Mouse (Mus musculus) MEL (cell line): ENCODE data around the gene Gm20388. TPM values are rescaled to one million over a fixed set of nuclear protein-coding genes. Genes with fewer than 3 reads are reported as not detected.

Source experiments
- DNase-seq: peaks from one replicate; pipeline ENCODE4 v3.0.0; 2011; ENCODE audit warnings: low read depth, low spot score
- H3K27ac ChIP-seq: 2 replicates; pipeline ENCODE4 v1.5.1; 2012; ENCODE audit warnings: low read depth, mild to moderate bottlenecking, control low read depth, low read length, moderate library complexity; ENCODE audit not compliant: control insufficient read depth
- H3K27me3 ChIP-seq, 2 experiments: fragments of 150-350 bp in 1 of 2; sonication (generic) in 1 of 2; 2 replicates each; pipeline ENCODE4 v1.6.1; 2012; ENCODE audit warnings: low read length in 2 of 2, mild to moderate bottlenecking in 2 of 2, improper control_type of control experiment in 1 of 2, moderate library complexity in 1 of 2; ENCODE audit not compliant: insufficient read depth in 2 of 2, control insufficient read depth in 1 of 2
- H3K36me3 ChIP-seq, 2 experiments: 2 replicates each; pipeline ENCODE4 v1.6.1; 2012 to 2014; ENCODE audit warnings: low read length in 2 of 2, improper control_type of control experiment in 1 of 2, inconsistent platforms in 1 of 2, mild to moderate bottlenecking in 1 of 2; ENCODE audit not compliant: insufficient read depth in 2 of 2, control insufficient read depth in 1 of 2
- H3K4me1 ChIP-seq, 2 experiments: fragments of 150-350 bp in 1 of 2; sonication (generic) in 1 of 2; 2 replicates each; pipeline ENCODE4 v1.6.1; 2012; ENCODE audit warnings: low read length in 2 of 2, improper control_type of control experiment in 1 of 2, mild to moderate bottlenecking in 1 of 2; ENCODE audit not compliant: insufficient read depth in 2 of 2, control insufficient read depth in 1 of 2
- H3K4me3 ChIP-seq, 2 experiments: fragments of 150-350 bp in 1 of 2; sonication (generic) in 1 of 2; 2 replicates each; pipeline ENCODE4 v1.5.1; 2012; ENCODE audit warnings: low read depth in 2 of 2, low read length in 2 of 2, mild to moderate bottlenecking in 2 of 2, moderate library complexity in 2 of 2, control low read depth in 1 of 2, improper control_type of control experiment in 1 of 2; ENCODE audit not compliant: control insufficient read depth in 1 of 2, insufficient read depth in 1 of 2
- H3K79me2 ChIP-seq: 2 replicates; pipeline ENCODE4 v1.6.1; 2012; ENCODE audit warnings: mild to moderate bottlenecking, low read length, moderate library complexity; ENCODE audit not compliant: control insufficient read depth, poor library complexity, insufficient read depth
- H3K9ac ChIP-seq: 2 replicates; pipeline ENCODE4 v1.6.1; 2012; ENCODE audit warnings: low read depth, mild to moderate bottlenecking, control low read depth, low read length, moderate library complexity; ENCODE audit not compliant: control insufficient read depth, poor library complexity, severe bottlenecking
- H3K9me3 ChIP-seq: fragments of 150-350 bp; sonication (generic); replicated peaks from 2 replicates; pipeline ENCODE4 v1.6.1; 2012; ENCODE audit warnings: mild to moderate bottlenecking, low read length, improper control_type of control experiment, moderate library complexity; ENCODE audit not compliant: insufficient read depth
- BHLHE40 ChIP-seq: IDR thresholded peaks from 2 replicates; pipeline ENCODE4 v1.6.1; 2012; ENCODE audit warnings: low read depth, mild to moderate bottlenecking, inconsistent platforms, low read length, improper control_type of control experiment, borderline replicate concordance
- CHD1 ChIP-seq: IDR thresholded peaks from 2 replicates; pipeline ENCODE4 v1.6.1; 2012; ENCODE audit warnings: low read depth, mild to moderate bottlenecking, inconsistent platforms, low read length, improper control_type of control experiment
- CHD2 ChIP-seq: IDR thresholded peaks from 2 replicates; pipeline ENCODE4 v1.6.1; 2011; ENCODE audit warnings: low read length, improper control_type of control experiment
- CTCF ChIP-seq, 3 experiments: IDR thresholded peaks in 2 of 3; conservative IDR thresholded peaks in 1 of 3; 2 replicates each; pipeline ENCODE4 v1.5.1; 2011 to 2012; ENCODE audit warnings: low read length in 3 of 3, low read depth in 2 of 3, mild to moderate bottlenecking in 2 of 3, improper control_type of control experiment in 1 of 3, inconsistent platforms in 1 of 3, mixed read lengths in 1 of 3, moderate library complexity in 1 of 3; ENCODE audit not compliant: control insufficient read depth in 1 of 3, insufficient read depth in 1 of 3, poor library complexity in 1 of 3, severe bottlenecking in 1 of 3
- E2F4 ChIP-seq: IDR thresholded peaks from 2 replicates; pipeline ENCODE4 v1.6.1; 2011; ENCODE audit warnings: low read depth, low read length, improper control_type of control experiment, borderline replicate concordance
- ELF1 ChIP-seq: IDR thresholded peaks from 2 replicates; pipeline ENCODE4 v1.6.1; 2014; ENCODE audit warnings: low read depth, mild to moderate bottlenecking, inconsistent platforms, low read length, improper control_type of control experiment, moderate library complexity
- EP300 ChIP-seq, 2 experiments: IDR thresholded peaks; 2 replicates each; pipeline ENCODE4 v1.6.1; 2011; ENCODE audit warnings: improper control_type of control experiment in 2 of 2, low read length in 2 of 2, low read depth in 1 of 2, mild to moderate bottlenecking in 1 of 2
- ETS1 ChIP-seq: IDR thresholded peaks from 2 replicates; pipeline ENCODE4 v1.6.1; 2012; ENCODE audit warnings: low read depth, mild to moderate bottlenecking, inconsistent platforms, low read length, improper control_type of control experiment, moderate library complexity
- GABPA ChIP-seq: IDR thresholded peaks from 2 replicates; pipeline ENCODE4 v1.6.1; 2012; ENCODE audit warnings: low read depth, mild to moderate bottlenecking, inconsistent platforms, low read length, improper control_type of control experiment, moderate library complexity
- GATA1 ChIP-seq: IDR thresholded peaks from 2 replicates; pipeline ENCODE4 v1.6.1; 2011; ENCODE audit warnings: low read depth, low read length, improper control_type of control experiment
- HCFC1 ChIP-seq: IDR thresholded peaks from 2 replicates; pipeline ENCODE4 v1.6.1; 2012; ENCODE audit warnings: low read depth, mild to moderate bottlenecking, inconsistent platforms, low read length, improper control_type of control experiment, moderate library complexity
- KAT2A ChIP-seq: conservative IDR thresholded peaks from 2 replicates; pipeline ENCODE4 v1.6.1; 2012; ENCODE audit warnings: low read depth, low read length, improper control_type of control experiment, inconsistent platforms
- MAFK ChIP-seq: IDR thresholded peaks from 2 replicates; pipeline ENCODE4 v1.6.1; 2011; ENCODE audit warnings: low read depth, mild to moderate bottlenecking, low read length, improper control_type of control experiment, borderline replicate concordance
- MAZ ChIP-seq: IDR thresholded peaks from 2 replicates; pipeline ENCODE4 v1.6.1; 2012; ENCODE audit warnings: low read depth, mild to moderate bottlenecking, inconsistent platforms, low read length, improper control_type of control experiment
- MEF2A ChIP-seq: IDR thresholded peaks from 2 replicates; pipeline ENCODE4 v1.6.1; 2014; ENCODE audit warnings: low read depth, mild to moderate bottlenecking, inconsistent platforms, low read length, improper control_type of control experiment; ENCODE audit not compliant: poor library complexity, insufficient replicate concordance, severe bottlenecking; ENCODE audit errors: extremely low read depth
- MYB ChIP-seq: IDR thresholded peaks from 2 replicates; pipeline ENCODE4 v1.6.1; 2011; ENCODE audit warnings: mild to moderate bottlenecking, low read depth, low read length, improper control_type of control experiment
- NRF1 ChIP-seq: IDR thresholded peaks from 2 replicates; pipeline ENCODE4 v1.6.1; 2014; ENCODE audit warnings: low read depth, mild to moderate bottlenecking, inconsistent platforms, low read length, improper control_type of control experiment, moderate library complexity; ENCODE audit not compliant: poor library complexity, insufficient read depth, severe bottlenecking
- POLR2A ChIP-seq, 2 experiments: IDR thresholded peaks; 2 replicates each; pipeline ENCODE4 v1.6.1; 2011 to 2012; ENCODE audit warnings: low read length in 2 of 2, mild to moderate bottlenecking in 2 of 2, control low read depth in 1 of 2, improper control_type of control experiment in 1 of 2, low read depth in 1 of 2, moderate library complexity in 1 of 2; ENCODE audit not compliant: control insufficient read depth in 1 of 2, insufficient read depth in 1 of 2, poor library complexity in 1 of 2
- POLR2AphosphoS2 ChIP-seq: IDR thresholded peaks from 2 replicates; pipeline ENCODE4 v1.6.1; 2011; ENCODE audit warnings: low read length, improper control_type of control experiment
- POLR2AphosphoS5 ChIP-seq: IDR thresholded peaks from 2 replicates; pipeline ENCODE4 v1.6.1; 2012; ENCODE audit warnings: low read depth, borderline replicate concordance, mild to moderate bottlenecking, inconsistent platforms, low read length, moderate library complexity, mixed read lengths
- RAD21 ChIP-seq: IDR thresholded peaks from 2 replicates; pipeline ENCODE4 v1.6.1; 2011; ENCODE audit warnings: mild to moderate bottlenecking, low read depth, low read length, improper control_type of control experiment
- RCOR1 ChIP-seq: IDR thresholded peaks from 2 replicates; pipeline ENCODE4 v1.6.1; 2012; ENCODE audit warnings: low read depth, mild to moderate bottlenecking, inconsistent platforms, low read length, improper control_type of control experiment
- SIN3A ChIP-seq: IDR thresholded peaks from 2 replicates; pipeline ENCODE4 v1.6.1; 2012; ENCODE audit warnings: low read length, improper control_type of control experiment, inconsistent platforms
- TAL1 ChIP-seq: IDR thresholded peaks from 2 replicates; pipeline ENCODE4 v1.6.1; 2012; ENCODE audit warnings: mild to moderate bottlenecking, inconsistent platforms, low read length, moderate library complexity, mixed read lengths
- TBP ChIP-seq: IDR thresholded peaks from 2 replicates; pipeline ENCODE4 v1.8.0; 2011; ENCODE audit warnings: low read depth, low read length, improper control_type of control experiment
- TCF12 ChIP-seq: IDR thresholded peaks from 2 replicates; pipeline ENCODE4 v1.6.1; 2014; ENCODE audit warnings: low read depth, mild to moderate bottlenecking, inconsistent platforms, low read length, improper control_type of control experiment, moderate library complexity
- UBTF ChIP-seq: IDR thresholded peaks from 2 replicates; pipeline ENCODE4 v1.6.1; 2012; ENCODE audit warnings: low read depth, mild to moderate bottlenecking, inconsistent platforms, low read length, improper control_type of control experiment, moderate library complexity, borderline replicate concordance; ENCODE audit not compliant: insufficient read depth
- USF1 ChIP-seq: IDR thresholded peaks from 2 replicates; pipeline ENCODE4 v1.6.1; 2014; ENCODE audit warnings: low read depth, mild to moderate bottlenecking, inconsistent platforms, low read length, improper control_type of control experiment, moderate library complexity
- USF2 ChIP-seq, 2 experiments: IDR thresholded peaks; 2 replicates each; pipeline ENCODE4 v1.6.1; 2011 to 2012; ENCODE audit warnings: improper control_type of control experiment in 2 of 2, low read length in 2 of 2, borderline replicate concordance in 1 of 2, inconsistent platforms in 1 of 2, low read depth in 1 of 2, mild to moderate bottlenecking in 1 of 2; ENCODE audit not compliant: insufficient read depth in 1 of 2
- ZKSCAN1 ChIP-seq: IDR thresholded peaks from 2 replicates; pipeline ENCODE4 v1.6.1; 2012; ENCODE audit warnings: low read depth, mild to moderate bottlenecking, inconsistent platforms, low read length, improper control_type of control experiment, moderate library complexity
- ZMIZ1 ChIP-seq: IDR thresholded peaks from 2 replicates; pipeline ENCODE4 v1.6.1; 2012; ENCODE audit warnings: low read depth, mild to moderate bottlenecking, inconsistent platforms, low read length, improper control_type of control experiment, moderate library complexity
- ZNF384 ChIP-seq: IDR thresholded peaks from 2 replicates; pipeline ENCODE4 v1.6.1; 2012; ENCODE audit warnings: low read depth, mild to moderate bottlenecking, inconsistent platforms, low read length, improper control_type of control experiment
- polyA plus RNA-seq, 2 experiments: library from polyadenylated mRNA; stranded (reverse) in 1 of 2; unstranded in 1 of 2; fragments of >175 nt in 1 of 2; fragments of >200 nt in 1 of 2; gene quantifications; 2 replicates each; pipeline versions ENCODE4 v1.2.1 to v1.2.4; 2012; ENCODE audit warnings: low replicate concordance in 2 of 2, low read depth in 1 of 2; ENCODE audit not compliant: insufficient read length in 2 of 2, insufficient read depth in 1 of 2, missing spikeins in 1 of 2
- total RNA-seq: library from RNA; depleted of rRNA; stranded (reverse); fragments of 300-350 nt; gene quantifications from 2 replicates; pipeline ENCODE4 v1.2.3, GENCODE M21; 2012

The Gm20388 gene
- total and polyA plus RNA-seq, 3 experiments: 11.1 to 17.8 TPM; not detected in 1

- TF ChIP-seq GABPA (no peak), KAT2A (no peak), EP300 (IDR thresholded peaks at IDR 0.05; ENCODE audit: low read depth in 1 of 2, low read length in 2 of 2) (peak; percentile 77 to 84)
Measured at GRCm38 (mm10) chr8:122717869-122718509, 2807.3 kb downstream of the Gm20388 start (continued).

DNA sequence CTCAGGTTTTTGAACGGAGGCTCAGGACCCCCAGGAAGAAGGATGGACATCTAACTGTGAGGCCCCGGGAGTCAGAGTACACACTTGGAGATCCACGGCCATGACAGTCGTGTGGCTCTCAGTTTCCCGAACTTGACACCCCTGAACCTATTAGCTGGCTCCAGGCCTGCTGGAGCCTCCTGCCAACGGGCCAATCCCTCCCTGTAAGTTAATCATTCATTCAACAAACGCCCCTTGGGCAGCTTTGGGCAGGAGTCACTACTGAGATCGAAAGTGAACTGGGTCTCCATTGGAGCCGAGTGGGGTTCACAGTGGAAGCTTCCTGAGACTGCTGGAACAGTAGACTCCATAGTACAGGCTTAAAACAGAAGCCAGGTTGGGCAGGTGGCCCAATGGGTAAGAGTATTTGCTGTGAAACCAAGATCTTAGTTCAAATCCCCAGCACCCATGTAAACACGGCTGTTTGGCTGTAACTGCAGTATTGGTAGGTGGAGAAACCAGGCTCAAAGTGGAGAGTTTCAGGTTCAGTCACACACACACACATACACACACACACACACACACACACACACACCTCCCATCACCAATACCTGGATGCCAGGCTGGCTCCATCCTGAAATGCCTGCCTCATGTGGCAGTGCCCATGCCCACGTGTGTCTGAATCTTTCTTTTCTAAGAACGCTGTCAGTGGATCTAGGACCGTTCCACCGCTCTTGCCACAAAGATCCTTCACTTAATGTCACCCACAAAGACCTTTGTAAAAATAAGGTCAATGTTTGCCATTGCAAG is 2808.3 kb downstream of the Gm20388 start:
- Histone ChIP-seq H3K4me1 (peaks cover 22 to 51% of the 10 kb centered on the region in 2 experiments), H3K4me3 (peak overlapping the region; percentile 7 to 15; a peak in 3 of 4 replicates), H3K79me2 (no peaks in the 10 kb centered on the region), H3K9ac (peak overlapping the region; percentile 34), H3K9me3 (no peaks in the 10 kb centered on the region), H3K27me3 (no peaks in the 10 kb centered on the region), H3K36me3 (peaks cover 0 to 38% of the 10 kb centered on the region in 2 experiments; a peak in 2 of 4 replicates), H3K27ac (peak overlapping the region; percentile 87)
- DNase-seq: peak; percentile 64
- TF ChIP-seq TAL1: no peak
- 0 out of 2 replicates have a peak, but pooled peaks have one; percentile 2 for TF ChIP-seq ZMIZ1
- no peak for TF ChIP-seq MYB
- no peak for TF ChIP-seq MAZ
- TF ChIP-seq USF2 (IDR thresholded peaks at IDR 0.05; ENCODE audit: borderline replicate concordance in 1 of 2, insufficient read depth in 1 of 2, low read depth in 1 of 2, low read length in 2 of 2): no peak
- no peak for TF ChIP-seq HCFC1
- no peak for TF ChIP-seq ELF1
- no peak for TF ChIP-seq CHD2
- peak; percentile 6; the same call in 1 of the 2 replicates for TF ChIP-seq POLR2AphosphoS2
- TF ChIP-seq MEF2A: no peak
- TF ChIP-seq SIN3A: 0 out of 2 replicates have a peak, but pooled peaks have one; percentile 2
- TF ChIP-seq E2F4: no peak
- TF ChIP-seq TBP: no peak
- no peak for TF ChIP-seq CTCF (IDR thresholded peaks at IDR 0.05 in 2 of 3, conservative IDR thresholded peaks at IDR 0.05 in 1 of 3; ENCODE audit: control insufficient read depth in 1 of 3, insufficient read depth in 1 of 3, low read depth in 2 of 3, low read length in 3 of 3, poor library complexity in 1 of 3, severe bottlenecking in 1 of 3)
- no peak for TF ChIP-seq ZKSCAN1
- no peak for TF ChIP-seq RAD21
- no peak for TF ChIP-seq UBTF
- no peak for TF ChIP-seq ETS1
- TF ChIP-seq POLR2AphosphoS5: no peak
- TF ChIP-seq NRF1: no peak
- no peak for TF ChIP-seq BHLHE40
- TF ChIP-seq GABPA: no peak
- TF ChIP-seq GATA1: no peak
- TF ChIP-seq CHD1: no peak
- no peak; the same call in 1 of the 2 replicates for TF ChIP-seq RCOR1
- TF ChIP-seq POLR2A (IDR thresholded peaks at IDR 0.05; ENCODE audit: control insufficient read depth in 1 of 2, insufficient read depth in 1 of 2, low read depth in 1 of 2, low read length in 2 of 2, poor library complexity in 1 of 2): 0 out of 4 replicates have a peak, but pooled peaks of 1 of the 2 experiments have one; percentile 36
- TF ChIP-seq USF1: no peak
- TF ChIP-seq ZNF384: no peak
- no peak for TF ChIP-seq MAFK
- no peak for TF ChIP-seq TCF12
